Mouse (Mus musculus) spleen, postnatal 36 days (tissue): Measurements from ENCODE around the gene Zdhhc3.

ENCODE experiments used
- DNase-seq, 2 experiments: peaks; one replicate each; pipeline ENCODE4 v3.0.0; 2022; ENCODE audit warnings: low spot score in 2 of 2, mixed read lengths in 1 of 2

Gene Zdhhc3

DNA sequence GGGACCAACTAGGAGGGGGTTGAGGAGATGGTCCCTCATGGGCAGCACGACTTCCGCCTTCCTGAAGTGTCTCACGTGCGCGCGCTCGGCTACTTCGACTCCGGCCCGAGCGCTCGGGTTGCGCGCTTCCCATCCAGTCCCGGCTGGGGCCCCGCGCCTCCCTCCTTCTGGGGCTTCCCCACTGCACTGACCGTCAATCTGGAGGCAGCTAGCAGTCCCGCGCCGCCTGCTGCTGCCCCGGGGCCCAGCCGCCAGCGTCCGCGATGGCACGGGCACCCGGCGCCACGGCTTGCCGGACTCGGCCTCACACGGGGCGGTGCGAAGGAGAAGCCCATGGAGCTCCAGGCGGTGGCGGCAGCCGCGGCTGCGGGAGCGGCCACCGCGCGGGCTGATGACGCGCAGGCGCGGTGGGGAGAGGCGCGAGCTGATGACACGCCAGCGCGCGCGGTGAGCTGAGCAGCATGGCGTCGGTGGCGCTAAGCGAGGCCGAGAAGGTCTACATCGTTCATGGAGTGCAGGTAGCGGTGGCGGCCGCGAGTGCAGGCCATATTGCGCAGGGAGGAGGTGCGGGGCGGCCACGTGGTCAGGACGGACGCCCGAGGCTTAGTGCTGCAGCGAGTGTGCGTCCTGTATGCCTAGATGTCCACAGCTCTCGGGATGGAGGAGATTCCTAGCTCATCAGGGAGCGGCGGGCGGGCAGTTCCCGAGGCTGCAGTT lies at the start of gene Zdhhc3, which contains the start of gene Exosc7:
Gene Zdhhc3 (minus strand): TSS at position 401 of the 717 bp plus-strand sequence.
Gene Exosc7 (plus strand): TSS at position 411 of the 717 bp plus-strand sequence.
- DNase-seq = peak; percentile 79 to 82

DNA sequence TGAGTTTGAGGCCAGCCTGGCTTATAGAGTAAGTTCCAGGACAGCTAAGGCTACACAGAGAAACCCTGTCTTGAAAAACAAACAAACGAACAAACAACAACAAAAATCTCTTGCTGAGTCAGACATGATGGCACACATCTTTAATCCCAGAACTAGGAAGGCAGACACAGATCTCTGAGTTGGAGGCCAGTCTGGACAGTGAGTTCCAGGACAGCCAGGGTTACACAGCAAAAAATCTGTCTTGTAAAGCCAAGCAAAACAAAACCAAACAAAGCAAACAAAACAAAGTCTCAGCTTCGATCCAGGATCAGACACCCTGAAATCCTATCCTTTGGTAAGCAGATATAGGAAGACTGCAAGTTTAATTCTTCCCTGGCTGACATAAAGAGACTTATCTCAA lies 48.8 kb upstream of the Zdhhc3 start:
- DNase-seq = no peak

DNA sequence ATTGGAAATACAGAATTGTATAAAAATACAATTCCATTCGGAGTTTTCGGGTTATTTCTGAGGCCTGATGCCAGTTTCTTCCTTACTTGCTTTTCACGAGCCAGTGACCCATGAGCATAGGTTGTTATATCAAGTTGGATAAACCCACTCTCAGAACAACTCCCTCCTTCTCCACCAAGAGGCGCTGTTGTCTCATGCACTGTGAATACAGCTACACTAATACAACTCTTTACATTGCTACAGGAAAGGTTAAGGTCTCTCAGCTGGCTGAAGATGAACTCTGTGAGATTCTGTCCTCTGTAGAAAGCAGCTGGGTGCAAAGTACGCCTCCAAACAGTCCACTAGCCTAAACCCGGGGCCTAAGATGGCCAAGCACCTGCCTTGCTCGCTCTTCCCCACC lies 46.3 kb upstream of the Zdhhc3 start:
- DNase-seq = peak in 1 of 2 experiments; percentile 41

DNA sequence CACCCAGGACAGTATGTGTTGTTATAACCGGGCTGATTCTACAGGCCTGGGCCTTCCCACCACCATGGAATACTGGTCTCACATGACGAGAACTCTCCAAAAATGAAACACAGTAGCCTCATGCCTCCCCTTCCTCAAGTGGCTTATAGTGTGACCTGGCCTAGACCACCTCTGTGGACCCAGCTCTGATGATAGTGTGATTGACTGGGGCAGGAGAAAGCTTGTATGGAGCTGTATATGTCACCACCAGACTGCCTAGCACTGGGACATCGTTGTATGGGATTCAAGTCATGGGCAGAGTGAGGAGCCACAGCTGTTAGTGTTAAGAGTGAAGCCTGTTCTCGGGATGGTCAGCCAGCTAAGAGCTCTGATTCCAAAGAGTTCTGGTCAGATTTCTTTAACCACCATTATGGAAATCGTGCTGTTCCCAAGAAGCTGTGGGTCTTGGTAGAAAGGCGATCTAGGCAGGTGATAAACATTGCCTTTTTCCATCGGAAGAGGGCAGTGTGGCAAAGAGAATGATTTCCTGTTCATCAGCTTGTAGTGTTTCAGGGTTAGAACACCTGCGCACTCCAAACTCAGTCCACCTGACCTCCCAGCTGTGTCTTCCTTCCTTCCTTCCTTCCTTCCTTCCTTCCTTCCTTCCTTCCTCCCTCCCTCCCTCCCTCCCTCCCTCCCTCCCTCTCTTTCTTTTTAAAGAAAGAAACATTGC lies 45.3 kb upstream of the Zdhhc3 start:
- peak in 1 of 2 experiments; percentile 13 for DNase-seq

DNA sequence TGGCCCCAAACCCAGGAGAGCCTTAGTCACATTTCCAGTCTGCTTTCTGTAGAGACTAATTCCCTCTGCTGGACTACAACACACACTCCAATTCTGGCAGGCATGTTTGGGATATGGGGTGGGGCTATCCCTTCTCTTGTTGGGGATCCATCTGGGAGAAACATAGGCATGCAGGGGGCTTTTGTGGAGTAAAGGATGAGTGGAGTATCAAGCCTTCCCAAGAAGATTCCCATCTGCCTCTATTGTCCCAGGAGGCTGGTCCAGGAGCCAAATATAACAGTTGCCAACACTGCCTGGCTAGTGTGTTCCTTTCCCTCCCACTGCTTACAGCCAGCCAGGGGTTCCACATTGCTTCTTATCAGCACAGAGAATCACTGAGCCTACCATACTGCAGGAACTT lies 44.7 kb upstream of the Zdhhc3 start:
- DNase-seq = no peak

DNA sequence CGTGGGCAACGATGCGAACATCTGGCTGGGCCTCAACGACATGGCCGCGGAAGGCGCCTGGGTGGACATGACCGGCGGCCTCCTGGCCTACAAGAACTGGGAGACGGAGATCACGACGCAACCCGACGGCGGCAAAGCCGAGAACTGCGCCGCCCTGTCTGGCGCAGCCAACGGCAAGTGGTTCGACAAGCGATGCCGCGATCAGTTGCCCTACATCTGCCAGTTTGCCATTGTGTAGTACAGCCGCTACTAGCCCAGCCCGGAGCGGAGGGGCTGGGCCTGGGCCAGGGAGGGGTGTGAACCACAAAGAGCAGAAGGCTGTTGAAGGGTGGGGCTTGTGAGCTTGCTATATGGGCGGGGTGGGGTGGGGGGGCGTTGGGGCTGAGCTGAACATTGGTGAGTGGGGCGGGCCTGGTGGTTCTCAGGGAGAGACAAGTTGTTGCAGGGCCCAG lies 43.9 kb upstream of the Zdhhc3 start:
- peak; percentile 59 to 70 for DNase-seq

DNA sequence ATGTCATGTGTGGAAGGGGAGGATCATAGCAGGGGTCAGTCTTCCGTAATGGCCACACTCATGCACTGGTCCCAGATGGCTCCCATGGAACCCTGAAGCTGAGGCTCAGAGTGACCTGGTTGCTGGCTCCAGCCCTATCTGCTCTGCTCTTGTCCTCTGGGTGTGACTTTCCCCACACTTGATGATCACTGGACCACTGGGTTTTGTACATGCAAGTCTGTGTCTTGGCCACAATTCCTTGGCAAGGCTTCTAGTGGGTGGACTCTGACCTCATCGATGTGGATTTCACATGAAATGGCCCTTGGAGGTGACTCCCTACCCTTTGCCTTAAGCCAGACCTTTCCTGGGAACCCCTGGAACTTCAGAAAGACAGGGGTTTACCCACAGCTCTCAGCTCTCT lies 40.1 kb upstream of the Zdhhc3 start:
- DNase-seq = no peak

DNA sequence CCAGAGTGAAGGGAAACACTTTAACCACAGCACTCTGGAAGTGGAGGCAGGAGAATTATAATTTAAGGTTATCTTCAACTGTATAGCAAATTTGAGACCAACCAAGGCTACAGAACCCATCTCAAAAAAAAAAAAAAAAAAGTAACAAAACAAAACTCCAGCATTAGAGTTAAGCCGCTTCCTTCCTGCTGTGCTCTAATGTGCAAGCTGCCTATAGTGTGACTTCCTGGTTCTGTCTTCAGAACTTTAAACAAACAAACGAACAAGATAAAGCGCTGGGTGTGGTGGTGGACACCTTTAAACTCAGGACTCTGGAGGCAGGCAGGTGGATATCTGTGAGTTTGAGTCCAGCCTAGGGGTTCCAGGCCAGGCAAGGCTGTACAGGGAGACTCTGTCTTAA lies 39.0 kb upstream of the Zdhhc3 start:
- peak in 1 of 2 experiments; percentile 10 for DNase-seq

DNA sequence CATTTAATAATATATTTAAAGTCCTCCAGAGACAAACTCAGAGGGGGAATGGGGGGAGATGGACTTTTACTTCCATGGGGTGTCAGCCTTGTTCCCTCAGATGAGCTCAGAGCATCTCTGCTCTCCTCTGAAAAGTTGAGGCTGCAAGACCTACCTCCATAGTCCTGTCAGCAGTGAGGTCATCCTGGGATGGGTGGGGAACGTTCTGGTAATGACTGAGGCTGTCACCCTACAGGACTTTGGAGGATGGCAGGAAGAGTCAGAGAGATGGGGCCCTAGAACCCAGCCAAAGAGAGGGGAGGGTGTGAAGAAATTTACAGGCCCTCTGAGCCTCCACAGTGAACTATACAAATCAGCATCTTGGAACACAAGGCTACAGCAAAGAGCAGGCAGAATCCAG lies 38.6 kb upstream of the Zdhhc3 start:
- no peak for DNase-seq

DNA sequence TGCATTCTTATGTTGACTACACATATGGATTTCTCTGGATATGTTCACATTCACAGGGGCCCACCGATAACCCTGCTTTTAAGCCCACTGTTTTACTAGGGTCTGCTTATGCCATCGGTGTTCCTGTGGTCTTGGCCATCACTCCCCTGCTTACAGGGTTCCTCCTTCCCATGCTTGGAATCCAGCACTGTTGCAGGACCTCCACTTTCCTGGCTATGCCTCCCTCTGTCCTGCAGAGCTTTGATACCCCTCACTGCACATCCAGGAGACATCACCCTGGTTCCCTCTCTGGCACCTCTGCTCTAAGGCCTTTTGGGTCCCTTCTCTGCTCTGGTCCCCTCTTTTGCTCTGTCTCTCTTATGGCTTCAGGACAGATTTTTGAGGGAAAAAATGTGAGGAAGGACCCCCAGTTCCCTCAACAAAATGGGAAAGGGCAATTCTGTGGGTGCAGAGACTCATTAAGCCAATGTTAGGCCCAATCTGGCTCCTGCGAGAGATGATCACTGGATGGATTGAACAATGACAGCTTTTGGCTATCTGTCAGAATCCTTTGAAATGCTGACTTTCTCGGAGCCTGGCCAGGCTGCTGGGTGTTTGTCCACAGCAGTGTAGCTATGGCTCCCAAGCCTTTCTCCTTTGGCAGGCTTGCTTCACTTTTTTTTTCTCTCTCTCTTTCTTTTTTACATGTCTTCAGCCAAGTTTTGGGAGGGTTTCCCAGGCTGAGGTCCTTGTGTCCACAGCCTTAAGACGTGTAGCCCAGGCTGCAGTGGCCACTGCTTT lies 37.4 kb upstream of the Zdhhc3 start, which contains the start of gene Clec3b:
Gene Clec3b (plus strand): TSS at position 706 of the 780 bp plus-strand sequence.
- DNase-seq = no peak

DNA sequence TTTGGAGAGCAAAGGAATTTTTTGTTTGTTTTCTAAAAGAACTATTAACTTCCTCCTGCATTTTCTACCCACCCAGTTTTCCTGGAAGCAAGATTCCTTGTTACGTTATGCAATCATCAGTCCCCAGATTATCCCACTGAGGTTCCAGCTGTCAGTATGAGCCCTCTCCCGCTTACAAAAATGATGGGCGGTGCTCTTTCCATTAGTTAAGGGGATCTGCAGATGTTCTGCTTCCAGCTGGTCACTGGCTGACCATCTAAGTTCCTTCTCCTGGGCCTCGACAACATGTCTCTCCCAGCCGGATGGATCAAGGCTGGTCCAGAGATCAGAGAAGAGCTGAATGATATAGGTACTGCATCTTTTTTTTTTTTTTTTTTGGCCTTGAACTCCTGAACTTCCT lies 35.4 kb upstream of the Zdhhc3 start:
- DNase-seq = no peak

DNA sequence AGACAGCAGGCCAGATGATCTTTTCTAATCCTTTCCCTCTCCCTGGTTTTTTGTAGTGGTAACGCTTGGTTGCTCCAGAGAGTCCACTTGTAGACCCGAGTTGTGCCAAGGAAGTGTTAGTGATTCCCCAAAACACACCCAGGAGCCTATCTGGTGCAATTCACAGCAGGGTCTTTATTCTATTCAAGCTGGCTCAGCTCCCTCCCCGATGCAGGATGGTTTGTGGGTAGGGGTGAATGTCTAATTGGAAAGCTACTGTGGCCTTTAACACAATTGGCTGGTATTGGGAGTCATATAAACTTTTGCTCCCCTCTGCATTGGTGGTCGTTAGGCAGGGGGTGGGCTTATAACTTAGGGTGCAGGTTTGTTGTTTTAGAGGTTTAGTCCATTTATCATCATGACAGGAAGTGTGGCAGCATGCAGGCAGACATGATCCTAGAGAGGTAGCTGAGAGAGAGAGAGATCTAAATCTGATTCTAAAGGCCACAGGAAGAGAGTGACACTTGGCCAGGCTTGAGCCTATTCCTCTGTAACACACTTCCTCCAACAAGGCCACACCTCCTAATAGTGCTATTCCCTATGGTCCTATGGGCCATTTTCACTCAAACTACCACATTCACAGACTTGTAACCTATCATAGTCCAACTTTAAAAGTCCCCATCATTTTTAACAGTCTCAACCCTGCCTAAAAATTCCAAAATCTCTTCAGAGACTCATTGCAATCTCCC lies 27.0 kb upstream of the Zdhhc3 start:
- no peak for DNase-seq

DNA sequence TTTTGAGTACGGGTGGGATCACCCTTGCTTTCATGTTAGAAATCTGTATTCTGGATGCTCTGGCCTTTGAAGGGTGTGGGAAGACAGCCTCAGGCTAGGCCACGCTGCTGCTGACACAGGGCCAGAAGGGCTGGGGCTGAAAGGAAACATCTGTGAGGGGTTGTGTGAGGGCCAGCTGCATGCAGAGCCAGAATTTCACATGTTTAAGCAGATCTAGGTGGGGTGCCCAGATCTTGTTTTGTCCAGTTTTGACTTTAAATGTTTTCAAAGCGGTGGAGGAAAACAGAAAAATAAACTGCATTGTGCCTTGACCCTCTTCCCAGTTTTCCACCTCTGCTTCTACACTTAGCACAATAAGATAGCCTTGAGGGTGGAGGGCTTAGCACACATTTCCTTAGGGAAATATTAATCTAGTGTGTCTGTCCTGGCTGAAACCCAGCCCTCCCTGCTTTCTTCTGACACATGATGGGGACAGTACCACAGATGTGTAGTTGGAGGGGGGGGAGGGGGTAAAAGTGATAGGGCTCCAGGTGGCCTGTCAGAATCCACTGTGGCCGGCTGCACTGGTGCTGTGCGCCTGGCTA lies 26.0 kb upstream of the Zdhhc3 start:
- DNase-seq = no peak

DNA sequence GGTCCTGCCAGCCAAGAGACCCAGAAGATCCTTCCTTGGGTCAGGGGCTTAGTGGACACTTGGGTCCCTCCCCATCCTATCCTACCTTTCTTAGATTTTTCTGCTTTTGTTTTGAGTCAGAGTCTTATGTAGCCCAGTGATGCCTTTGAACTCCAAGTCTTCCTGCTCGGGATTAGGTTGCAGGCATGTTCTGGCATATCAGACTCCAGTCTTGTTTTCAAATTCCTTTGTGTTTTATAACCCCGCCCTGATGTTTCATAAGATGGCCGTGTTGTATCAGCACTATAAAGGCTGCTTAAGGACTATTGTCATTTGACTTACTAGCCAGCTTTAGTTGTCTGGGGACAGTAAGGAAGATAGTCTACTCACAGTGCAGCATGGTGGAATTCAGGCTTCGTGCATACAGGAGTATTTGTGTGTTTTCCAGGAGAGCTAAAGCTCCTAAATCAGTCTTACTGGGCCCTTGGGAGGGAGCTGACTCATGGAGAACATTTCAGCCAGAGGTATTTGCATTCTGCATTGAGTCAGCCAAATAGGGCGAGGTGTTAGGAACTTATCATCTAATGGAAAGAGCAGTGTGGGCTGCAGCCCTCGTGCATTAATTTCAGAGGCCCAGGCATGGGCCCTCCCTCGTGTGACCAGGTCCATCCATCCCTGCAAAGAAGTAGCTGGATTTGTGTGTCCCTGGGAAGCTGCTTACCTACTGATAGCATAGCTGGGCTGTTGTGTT lies 24.1 kb upstream of the Zdhhc3 start:
- no peak for DNase-seq

DNA sequence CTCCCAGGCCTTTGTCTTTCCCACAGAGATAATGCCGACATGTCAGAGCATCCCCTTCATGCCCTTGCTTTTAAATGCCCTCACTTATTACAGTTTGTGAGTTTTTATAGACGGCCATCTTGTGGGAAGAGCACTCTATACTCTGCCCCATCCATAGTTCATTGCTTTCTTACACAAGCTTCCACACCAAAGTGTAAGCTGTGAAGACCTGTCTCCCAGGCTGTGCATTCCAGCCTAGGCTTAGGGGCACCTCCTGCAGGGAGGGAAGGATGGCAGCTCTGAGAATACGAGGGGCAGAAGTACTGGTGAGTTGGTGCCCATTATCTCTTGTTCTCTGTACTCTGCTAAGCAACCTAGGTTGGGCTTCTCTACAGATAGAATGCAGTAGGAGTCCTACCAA lies 20.0 kb upstream of the Zdhhc3 start:
- DNase-seq = no peak

DNA sequence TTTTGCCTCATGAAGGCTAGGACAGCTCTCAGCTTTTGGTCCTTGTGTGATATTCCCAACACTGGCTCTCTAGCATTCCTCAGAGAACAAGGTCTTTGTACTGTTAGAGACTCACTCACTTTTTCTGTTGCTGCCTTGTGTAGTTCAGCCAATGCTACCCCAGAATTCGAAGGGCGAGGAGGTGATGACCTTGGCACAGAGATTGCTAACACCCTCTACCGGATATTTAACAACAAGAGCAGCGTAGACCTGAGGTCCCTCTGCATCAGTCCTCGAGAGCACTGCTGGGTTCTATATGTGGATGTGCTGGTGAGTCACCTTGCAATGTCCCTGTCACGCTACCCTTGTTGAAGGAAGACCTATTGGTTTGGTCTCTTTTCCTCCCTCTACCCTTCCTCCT lies 14.7 kb upstream of the Zdhhc3 start:
- DNase-seq = no peak

DNA sequence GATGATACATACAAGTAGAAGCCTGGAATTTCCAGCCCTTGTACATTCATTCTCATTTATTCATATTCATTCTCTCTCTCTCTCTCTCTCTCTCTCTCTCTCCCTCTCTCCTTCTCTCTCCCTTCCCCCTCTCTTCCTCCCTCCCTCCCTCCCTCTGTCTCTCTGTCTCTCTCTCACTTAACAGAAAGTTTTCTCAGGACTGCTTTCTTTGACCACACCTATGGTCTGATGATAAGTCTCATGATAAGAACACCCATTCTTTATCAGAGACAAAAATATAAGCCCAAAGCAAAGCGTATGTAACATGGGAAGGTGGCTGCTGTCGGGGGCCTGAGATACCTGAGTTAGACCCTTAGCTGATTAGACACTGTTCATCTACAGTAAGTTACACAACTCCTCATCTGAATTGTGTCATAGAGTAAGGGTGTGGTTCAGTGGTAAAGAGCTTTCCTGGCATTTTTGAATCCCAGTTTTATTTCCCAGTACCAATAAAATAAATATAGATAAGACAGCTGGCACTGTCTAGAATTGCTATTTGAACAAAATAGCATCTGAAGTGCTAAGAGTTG lies 11.5 kb upstream of the Zdhhc3 start:
- no peak for DNase-seq

DNA sequence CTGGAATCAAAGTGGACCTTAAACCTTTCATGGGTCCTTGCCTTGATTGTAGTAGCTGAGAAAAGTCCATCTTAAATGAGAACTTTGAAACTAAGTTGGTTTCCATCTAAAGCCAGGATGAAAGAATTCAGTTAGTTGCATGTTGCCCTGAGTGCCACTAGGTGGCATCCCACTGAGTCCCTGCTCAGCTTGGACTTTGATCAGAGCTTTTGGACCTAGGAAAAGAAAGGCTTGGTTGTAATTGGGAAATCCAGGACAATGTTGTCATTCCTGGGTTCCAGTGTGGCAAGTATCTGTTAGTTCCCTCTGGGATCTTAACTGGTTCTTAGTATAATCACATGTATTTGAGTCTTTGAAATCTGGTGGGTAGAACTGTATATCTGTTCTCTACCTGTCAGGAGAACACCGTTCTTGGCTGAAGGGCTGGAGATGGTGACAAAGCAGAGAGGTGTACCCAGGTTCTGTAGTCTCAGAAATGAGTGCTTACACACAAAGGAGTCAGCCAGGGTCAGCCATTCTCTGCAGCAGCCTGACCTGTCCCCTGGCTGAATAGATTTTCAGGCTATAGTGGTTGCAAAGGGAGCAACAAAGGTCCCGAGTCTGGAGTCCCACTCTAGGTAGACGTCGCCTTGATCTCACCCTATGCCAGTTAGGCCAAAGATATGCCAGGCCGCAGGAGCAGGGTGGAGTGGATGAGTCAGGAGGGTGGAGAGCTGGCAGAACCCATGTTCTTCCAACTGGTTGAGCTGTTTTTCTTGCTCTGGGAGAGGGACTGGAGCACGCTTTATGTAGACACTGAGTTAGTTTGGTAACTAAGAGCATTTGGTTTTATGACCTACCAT lies 10.8 kb upstream of the Zdhhc3 start:
- peak in 1 of 2 experiments; percentile 24 for DNase-seq

DNA sequence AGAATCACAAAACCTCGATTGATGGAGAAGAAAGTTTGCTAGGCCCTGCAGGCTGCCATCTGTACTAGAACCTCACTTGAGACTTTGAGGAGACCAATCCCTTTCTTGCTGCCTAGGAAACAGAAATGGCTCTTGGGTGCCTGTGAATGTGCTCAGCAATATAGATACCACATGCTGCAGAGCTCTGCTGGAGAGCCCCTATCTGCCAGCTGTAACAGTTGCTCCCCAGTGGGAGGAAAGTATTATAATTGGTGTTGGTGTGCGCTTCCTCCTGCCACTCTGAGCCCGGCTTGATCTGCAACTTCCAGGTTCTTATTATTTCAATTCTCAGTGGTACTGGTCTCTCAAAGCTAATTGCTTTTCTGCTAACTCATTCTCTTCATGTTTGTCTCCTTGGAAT lies 10.0 kb upstream of the Zdhhc3 start:
- DNase-seq = no peak
